Mouse (Mus musculus) left cerebral cortex, postnatal 14 days (tissue): Measurements from ENCODE around the gene Gm3138. TPM values are rescaled to one million over a fixed set of nuclear protein-coding genes. Genes with fewer than 3 reads are reported as not detected.
"Not testable (repeated sequence)": the region's sequence is repeated elsewhere in the genome, so short reads cannot be mapped to it uniquely, and the experiment has no call there.

Experiments
- DNase-seq, 2 experiments: peaks; one replicate each; pipeline ENCODE4 v3.0.0; 2021 to 2022; ENCODE audit warnings: low spot score in 2 of 2, mixed read lengths in 1 of 2
- intact Hi-C: fragments of 180-260 bp; cut with DNase I; formaldehyde crosslinking; loops from one replicate; pipeline ENCODE4 v1.15.1; 2025
- long read RNA-seq, 2 experiments: library from polyadenylated mRNA; stranded (forward); transcript quantifications; one replicate each; pipeline ENCODE4 v2.0.0; 2021
- total RNA-seq, 2 experiments: library from RNA; stranded (reverse); gene quantifications; 2 replicates each; pipeline ENCODE4 v1.2.3; 2021

Gm3138 gene
- total RNA-seq: not detected
- long read RNA-seq, experiment 1: 0 reads
- long read RNA-seq, experiment 2: 0 reads

- DNase-seq, intact Hi-C loops: not testable (repeated sequence)
These were observed at the start of gene Gm3138 for GRCm38 (mm10) chr14:4249331-4249730. Gene Gm3138 (plus strand): TSS chr14:4249631.

- DNase-seq, intact Hi-C loops: not testable (repeated sequence)
These were observed 20.0 kb downstream of the Gm3138 start for GRCm38 (mm10) chr14:4269238-4269950.

GRCm38 (mm10) chr14:4279828-4280227 lies 30.4 kb downstream of the Gm3138 start:
- DNase-seq, intact Hi-C loops: not testable (repeated sequence)

Other genes starting within 250 kb of the Gm3138 start
- 1 to 10 TPM; 2.7 to 5.5 TPM for gene Gm5796, start 225.7 kb upstream of the Gm3138 start, total RNA-seq
- gene Gm3115, start 165.5 kb upstream of the Gm3138 start, total RNA-seq: under 1 TPM in 1 of 2 experiments, not detected in 1; 0.31 TPM
- 1 to 10 TPM; 1.2 to 2.4 TPM for gene Gm8108, start 139.1 kb upstream of the Gm3138 start, total RNA-seq
- gene Gm3127, start 84.6 kb upstream of the Gm3138 start, total RNA-seq: not detected
- 1 to 10 TPM in 1 of 2 experiments, under 1 TPM in 1; 0.95 to 1.4 TPM for gene Gm2974, start 67.1 kb upstream of the Gm3138 start, total RNA-seq
- not detected for gene Gm3149, start 67.7 kb downstream of the Gm3138 start, total RNA-seq
- gene 2610042L04Rik, start 85.1 kb downstream of the Gm3138 start, total RNA-seq: 1 to 10 TPM; 1.3 to 1.5 TPM
- gene Gm3159, start 147.9 kb downstream of the Gm3138 start, total RNA-seq: not detected
- gene Gm3164, start 165.8 kb downstream of the Gm3138 start, total RNA-seq: under 1 TPM in 1 of 2 experiments, not detected in 1; 0.49 TPM
- gene Gm3173, start 181.4 kb downstream of the Gm3138 start, total RNA-seq: not detected
- gene Gm3182, start 232.1 kb downstream of the Gm3138 start, total RNA-seq: under 1 TPM in 1 of 2 experiments, not detected in 1; 0.19 TPM